Mouse (Mus musculus) regulatory T cell (primary cell): ENCODE measurements at regions not wholly inside any gene's neighbourhood (a gene's known extent, or its start where the extent isn't known, plus 50 kb on each side); places are given as distances from the start of the nearest gene placed in this dataset.

Experiments
- in situ Hi-C: fragments of 300-600 bp; cut with MboI, MseI; formaldehyde crosslinking; loops from one replicate; pipeline ENCODE4 v1.15.1; 2025; ENCODE audit warnings: high pct_unique_total_duplicates

- in situ Hi-C loops, result no loop called here
These were observed 51.3 kb downstream of the 3110018I06Rik start for GRCm38 (mm10) chr12:107539683-107540082.

- in situ Hi-C loops, result no loop called here
These were observed 52.8 kb downstream of the 3110018I06Rik start for GRCm38 (mm10) chr12:107541196-107541595.

DNA sequence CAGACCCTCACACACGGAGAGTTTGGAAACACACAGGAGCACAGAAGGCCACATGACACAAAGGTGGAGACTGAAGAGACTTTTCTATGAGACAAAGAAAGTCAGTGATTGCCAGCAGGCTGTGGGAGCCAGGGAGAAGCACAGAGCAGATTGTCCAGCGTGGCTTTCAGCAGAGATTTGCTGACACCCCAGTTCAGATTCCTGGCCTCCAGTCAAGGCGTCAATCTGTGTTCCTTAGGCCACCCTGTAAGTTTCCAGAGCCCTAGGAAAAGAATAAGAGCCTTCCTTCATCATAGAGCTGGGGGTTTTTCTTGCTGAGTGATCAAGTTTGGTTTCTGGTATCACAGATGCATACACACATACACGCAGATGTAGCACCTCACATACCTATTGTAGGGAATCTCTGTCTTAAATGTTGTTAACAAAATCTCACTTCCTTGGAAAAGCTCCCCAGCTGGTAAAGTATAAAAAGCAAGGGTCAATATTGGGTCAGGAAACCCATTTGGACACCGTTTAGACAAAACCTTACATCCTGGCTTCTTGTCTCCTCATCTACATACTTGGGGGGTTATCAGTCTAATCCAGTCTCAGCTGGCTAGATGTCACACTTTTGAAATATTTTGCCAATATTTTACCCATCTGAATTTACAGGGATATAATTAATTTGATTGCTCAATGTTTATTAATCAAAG, 58.9 kb downstream of the 3110018I06Rik start:
- in situ Hi-C loops, result no loop called here

GRCm38 (mm10) chr12:107547886-107548448, 59.5 kb downstream of the 3110018I06Rik start:
- in situ Hi-C loops, result no loop called here

DNA sequence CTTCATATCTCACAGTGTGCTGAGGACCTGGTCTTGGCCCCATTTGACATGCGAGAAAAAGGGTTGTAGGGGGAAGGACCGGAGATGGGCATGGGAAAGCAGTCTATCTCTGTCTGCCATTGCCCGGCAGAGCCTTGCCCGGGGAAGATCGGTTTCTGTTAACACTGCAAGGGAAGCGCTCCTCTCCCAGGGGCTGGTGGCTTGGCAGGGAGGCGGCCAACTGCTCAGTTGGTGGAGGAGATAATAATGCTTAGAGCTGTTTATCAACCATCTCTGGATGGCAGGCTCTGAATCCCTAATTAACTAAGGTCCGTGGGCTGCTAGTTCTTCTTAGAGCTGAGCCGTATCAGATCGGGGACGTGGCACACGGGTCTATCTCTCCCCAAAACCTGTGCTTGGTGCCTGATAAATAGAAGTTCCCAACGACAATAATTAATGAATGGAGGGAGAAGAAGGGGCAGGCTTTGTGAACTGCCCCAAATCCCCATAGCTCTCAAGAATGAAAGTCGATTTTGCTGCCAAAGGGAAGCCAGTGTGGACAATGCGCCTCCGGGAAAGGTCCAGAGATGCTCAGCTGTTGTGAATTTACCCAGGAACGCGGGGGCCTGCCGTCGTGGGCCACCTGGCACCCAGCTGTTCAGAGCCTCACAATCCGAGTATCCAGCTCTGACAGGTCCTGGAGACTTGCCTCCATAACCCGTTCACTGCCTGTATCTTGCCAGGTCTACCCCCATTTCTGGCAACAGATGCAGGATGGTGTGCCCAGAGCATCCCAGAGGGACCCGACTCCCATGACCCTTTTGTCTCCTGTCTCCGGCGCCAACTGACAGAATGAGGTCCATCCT, 61.2 kb downstream of the 3110018I06Rik start:
- in situ Hi-C loops, result no loop called here

GRCm38 (mm10) chr12:107559191-107559590, 70.8 kb downstream of the 3110018I06Rik start:
- in situ Hi-C loops, result loop anchor here (5.0 kb wide), 1 partner anchor 438 kb away; no protein-coding TSS in a partner anchor

DNA sequence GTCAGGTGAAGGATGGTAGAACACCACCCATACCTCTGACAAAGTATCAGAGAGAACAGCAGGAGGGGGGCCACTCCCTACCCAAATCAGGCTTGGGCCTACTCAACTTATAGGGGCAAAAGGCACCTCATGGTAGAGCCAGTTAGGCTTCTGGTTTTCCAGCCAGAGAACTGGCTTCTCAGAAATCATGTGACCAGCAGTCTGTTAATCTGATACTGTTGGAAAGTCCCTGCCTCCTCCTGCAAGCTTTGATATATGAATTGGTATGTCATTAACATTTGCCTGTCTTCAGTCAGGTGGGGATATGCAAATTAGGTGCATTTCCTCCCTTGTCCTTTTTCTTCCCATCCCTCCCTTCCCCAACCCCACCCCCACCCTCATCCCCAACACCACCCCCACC, 71.7 kb downstream of the 3110018I06Rik start:
- in situ Hi-C loops, result no loop called here

DNA sequence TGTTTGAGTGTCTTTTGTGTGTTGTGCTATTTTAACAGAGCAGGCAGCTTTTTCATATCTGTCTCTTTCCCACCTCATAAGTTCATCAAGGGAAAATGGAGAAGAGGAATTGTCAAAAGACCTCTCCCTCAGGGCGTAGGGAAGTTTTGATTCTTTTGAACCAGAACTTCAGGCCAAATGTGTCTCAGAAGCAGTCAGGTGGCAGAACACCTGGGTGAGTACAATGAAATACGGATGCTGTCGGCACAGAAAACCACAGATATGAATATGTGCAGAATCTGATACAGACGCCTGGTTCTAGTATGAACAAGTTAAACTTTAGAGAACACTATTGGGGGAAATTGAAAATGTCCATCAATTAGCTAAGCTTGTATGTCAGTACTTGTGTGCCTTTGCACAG, 84.2 kb downstream of the 3110018I06Rik start:
- in situ Hi-C loops, result no loop called here

DNA sequence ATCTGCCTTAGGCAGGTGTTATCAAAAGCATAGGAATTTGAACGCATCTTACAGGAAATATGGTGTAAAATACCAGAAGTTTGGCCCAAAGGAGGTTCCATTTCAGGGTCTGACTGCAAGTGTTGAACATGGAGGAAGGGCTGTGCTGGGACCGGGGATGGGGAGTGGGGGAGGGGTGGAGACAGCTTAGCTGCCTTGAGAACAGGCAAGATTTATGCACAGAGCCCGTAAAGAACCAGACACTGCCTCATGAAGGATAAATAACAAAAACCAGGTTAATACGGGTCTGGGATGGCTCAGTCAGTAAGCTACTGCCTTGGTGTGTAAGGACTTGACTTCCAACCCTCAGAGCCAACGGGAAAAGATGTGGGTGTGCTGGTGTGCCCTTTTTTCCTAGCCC, 91.1 kb downstream of the 3110018I06Rik start:
- in situ Hi-C loops, result no loop called here

GRCm38 (mm10) chr12:107583151-107583720, 94.8 kb downstream of the 3110018I06Rik start:
- in situ Hi-C loops, result no loop called here

- in situ Hi-C loops, result no loop called here
These were observed 97.3 kb downstream of the 3110018I06Rik start for GRCm38 (mm10) chr12:107585696-107586225.

DNA sequence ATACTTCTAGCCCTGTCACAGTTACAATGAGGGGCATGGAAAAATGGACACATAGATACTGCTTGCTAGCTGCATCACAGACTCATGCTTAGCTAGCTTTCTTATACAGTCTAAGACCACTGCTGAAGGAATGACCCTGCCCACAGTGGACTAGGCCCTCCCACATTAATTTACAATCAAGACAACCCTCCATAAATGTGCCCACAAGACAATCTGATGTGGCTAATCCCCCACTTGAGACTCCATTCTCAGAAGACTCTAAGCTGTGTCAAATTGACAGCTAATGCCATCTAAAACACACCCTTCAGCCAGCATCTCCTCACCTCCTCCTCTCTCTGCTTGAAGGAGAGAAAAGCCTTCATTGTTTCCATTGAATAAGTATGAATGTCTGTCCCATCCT, 107.8 kb downstream of the 3110018I06Rik start:
- in situ Hi-C loops, result no loop called here

- in situ Hi-C loops, result no loop called here
These were observed 112.1 kb downstream of the 3110018I06Rik start for GRCm38 (mm10) chr12:107600576-107600975.

GRCm38 (mm10) chr12:107608966-107609365, 120.5 kb downstream of the 3110018I06Rik start:
- in situ Hi-C loops, result no loop called here

DNA sequence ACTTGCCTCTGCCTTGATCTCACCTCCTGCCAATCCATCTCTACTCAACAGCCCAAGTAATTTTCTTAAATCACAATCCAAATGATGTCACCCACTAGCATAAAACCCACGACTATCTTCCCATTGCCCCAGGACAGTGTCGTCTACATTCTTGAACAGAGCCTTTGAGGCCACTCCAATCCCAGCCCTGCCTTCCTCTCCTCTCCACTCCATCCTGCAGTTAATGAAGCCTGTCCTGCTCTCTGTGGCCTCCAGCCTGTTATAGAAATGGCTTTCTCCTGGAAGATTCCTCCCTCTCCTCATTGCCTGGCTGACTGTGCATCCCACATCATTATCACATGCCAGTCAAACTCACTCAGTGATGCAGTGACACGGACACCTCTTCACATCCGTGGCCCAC, 121.6 kb downstream of the 3110018I06Rik start:
- in situ Hi-C loops, result no loop called here

GRCm38 (mm10) chr12:107617212-107617994, 129.0 kb downstream of the 3110018I06Rik start:
- in situ Hi-C loops, result no loop called here

DNA sequence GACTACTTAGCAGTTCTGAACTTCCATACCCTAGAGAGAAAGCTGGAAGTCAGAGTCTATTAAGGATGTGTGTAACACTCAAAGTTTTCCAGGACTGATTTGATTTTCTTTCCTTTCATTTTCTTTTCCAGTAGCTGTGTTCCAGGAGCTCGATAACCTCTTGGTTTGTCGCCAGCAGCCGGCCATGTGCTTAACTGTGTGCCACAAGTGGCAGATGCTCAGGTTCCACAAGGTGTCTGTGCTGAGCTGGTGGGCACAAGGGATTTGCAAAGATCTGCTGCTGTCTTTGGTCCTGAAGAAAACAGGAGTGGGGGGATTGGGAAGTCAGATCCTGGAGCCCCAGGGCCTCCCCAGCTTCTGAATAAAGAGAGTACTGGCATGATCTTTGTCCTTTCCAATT, 136.0 kb downstream of the 3110018I06Rik start:
- in situ Hi-C loops, result no loop called here

DNA sequence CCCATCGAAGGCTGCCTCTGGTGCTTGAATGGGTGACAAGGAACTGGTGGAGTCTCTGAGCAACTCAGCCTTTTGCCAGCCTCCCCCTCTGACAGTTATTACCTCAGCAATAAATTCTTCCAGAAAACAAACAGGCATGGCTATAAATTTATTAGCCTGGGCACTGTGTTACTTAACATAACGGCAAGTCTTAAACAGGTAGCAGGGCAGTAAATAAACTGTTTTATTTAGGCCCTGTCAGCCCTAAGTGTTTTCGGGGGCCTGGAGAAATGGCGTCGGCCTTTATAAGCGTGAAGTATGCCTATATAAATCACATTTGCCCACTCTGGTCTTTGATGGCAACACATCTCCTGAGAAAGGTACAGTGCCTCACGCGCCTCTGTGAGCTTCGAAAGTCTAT, 159.6 kb downstream of the 3110018I06Rik start:
- in situ Hi-C loops, result loop anchor here (10.0 kb wide), 1 partner anchor 357 kb away; the partner anchor contains the start of gene Bcl11b

DNA sequence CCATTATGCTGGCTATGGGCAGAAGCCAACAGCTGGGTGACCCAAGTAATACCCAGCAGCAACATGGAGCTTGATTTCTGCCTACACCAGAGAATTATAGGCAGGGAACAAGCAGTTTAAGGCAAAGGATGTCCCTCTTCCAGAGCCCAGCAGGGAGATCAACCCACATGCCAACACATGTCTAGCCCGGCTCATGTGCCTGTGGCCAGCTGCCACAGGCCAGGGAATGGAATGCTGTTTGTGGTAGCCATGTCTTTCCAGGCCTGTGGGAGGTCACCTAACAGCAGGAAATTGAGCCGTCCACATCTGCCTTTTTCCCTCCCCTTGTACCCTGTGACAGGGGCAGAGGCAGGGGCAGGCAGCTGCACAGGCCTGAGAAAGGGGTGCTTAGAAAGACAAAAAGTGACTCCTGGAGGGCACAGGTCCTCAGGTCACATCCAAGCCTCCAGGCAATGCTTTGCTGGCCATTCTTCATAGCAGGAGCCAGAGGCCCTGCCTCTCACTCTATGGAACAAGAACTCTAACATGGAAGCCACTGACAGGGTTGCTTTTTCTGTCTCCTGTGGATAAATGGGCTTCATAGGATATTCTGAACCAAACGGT, 163.8 kb downstream of the 3110018I06Rik start:
- in situ Hi-C loops, result no loop called here

GRCm38 (mm10) chr12:107653131-107653530, 164.7 kb downstream of the 3110018I06Rik start:
- in situ Hi-C loops, result no loop called here

DNA sequence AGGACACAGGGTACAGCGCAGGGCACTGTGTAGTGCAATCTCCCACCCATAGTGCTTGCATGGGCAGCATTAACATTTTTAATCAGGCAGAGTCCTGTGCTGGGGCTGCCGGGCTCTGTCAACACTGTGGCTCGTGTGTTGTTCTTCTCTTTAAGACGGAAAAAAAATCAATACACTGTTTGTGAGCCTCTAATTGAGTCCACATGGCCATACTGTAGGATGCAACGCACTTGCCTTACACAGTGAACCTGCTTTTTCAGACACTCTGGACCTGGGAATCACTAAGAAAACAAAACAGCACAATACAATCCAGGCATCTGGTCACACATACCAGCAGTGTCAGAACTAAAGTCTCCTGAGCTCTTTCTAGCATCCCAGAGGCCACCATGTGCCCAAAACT, 168.4 kb downstream of the 3110018I06Rik start:
- in situ Hi-C loops, result no loop called here
